Mouse (Mus musculus): ENCODE data around the gene Olfr851. TPM values are rescaled to one million over a fixed set of nuclear protein-coding genes. Genes with fewer than 3 reads are reported as not detected.

The Olfr851 gene
- not detected in 2 replicates for polyA plus RNA-seq (2012; rRNA removed)

DNA sequence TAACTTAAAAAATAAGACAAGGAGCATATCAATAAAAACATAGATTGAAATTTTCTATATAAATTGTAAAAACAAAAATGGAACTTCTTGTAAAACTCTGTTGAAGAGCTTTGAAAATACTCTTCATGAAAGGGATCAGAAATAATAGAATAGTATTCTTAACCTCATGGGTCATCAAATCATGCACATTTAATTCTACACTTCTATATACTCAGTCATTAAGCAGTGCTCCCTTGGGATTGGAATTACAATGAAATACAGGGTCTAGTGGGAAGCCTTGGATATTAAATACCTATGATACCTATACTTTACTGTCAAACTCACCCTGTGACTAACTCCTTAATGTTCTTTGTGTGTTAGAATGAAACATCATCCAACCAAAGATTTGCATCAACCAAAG lies at the start of gene Olfr851:
Olfr851 (plus strand) TSS at position 301 of the 400 bp plus-strand sequence.
- no peaks in the 10 kb centered on the region for H3K27me3 ChIP-seq (ENCODE audit: control insufficient read depth, insufficient read depth, low read length)
- DNase-seq (ENCODE audit: low read depth in 1 of 2, low spot score in 2 of 2) = no peak

DNA sequence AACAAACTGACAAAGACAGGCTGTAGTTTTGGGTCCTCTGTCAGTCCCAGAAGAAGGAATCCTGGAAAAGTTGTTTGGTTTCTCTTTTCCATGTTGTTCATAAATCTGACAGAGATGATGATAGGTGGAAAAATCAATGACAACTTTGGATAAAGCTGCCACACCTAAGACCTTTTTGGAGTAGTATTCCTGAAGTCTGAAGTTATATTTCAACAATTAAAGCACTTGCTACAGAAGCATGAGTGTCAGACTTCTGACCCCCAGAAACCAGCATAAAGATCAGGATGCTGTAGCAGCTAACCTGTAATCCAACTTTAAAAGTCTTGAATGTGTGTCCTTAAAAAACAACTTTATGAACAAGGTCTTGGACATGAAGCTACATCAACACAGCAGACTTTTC lies 14.9 kb upstream of the Olfr851 start, which contains the start of gene Olfr850:
Olfr850 (minus strand) TSS at position 101 of the 400 bp plus-strand sequence.
- Histone ChIP-seq H3K27me3 (ENCODE audit: control insufficient read depth, insufficient read depth, low read length) (no peaks in the 10 kb centered on the region), H3K27ac (ENCODE audit: insufficient read depth, low read length) (no peak within 1 kb of the TSS), H3K4me1 (ENCODE audit: control insufficient read depth, insufficient read depth, insufficient read length) (no peaks in the 10 kb centered on the region), H3K4me3 (ENCODE audit: extremely low read depth, insufficient read depth, insufficient read length) (no peak within 1 kb of the TSS), H3K36me3 (ENCODE audit: control insufficient read depth, insufficient read depth, low read length) (no peaks in the 10 kb centered on the region)
- no peak for DNase-seq (ENCODE audit: low read depth in 1 of 2, low spot score in 2 of 2)
- TF ChIP-seq CTCF (IDR thresholded peaks at IDR 0.05; ENCODE audit: extremely low read depth, insufficient read depth, insufficient read length, insufficient replicate concordance) = no peak

More for the DNA sequence above, at the start of gene Olfr851:
- TF ChIP-seq CTCF (IDR thresholded peaks at IDR 0.05; ENCODE audit: extremely low read depth, insufficient read depth, insufficient read length, insufficient replicate concordance) = no peak
- no peak for TF ChIP-seq POLR2A (IDR thresholded peaks at IDR 0.05; ENCODE audit: low read depth, low read length)
- H3K36me3 ChIP-seq (ENCODE audit: control insufficient read depth, insufficient read depth, low read length) = no peaks in the 10 kb centered on the region
- no peaks in the 10 kb centered on the region for H3K4me1 ChIP-seq (ENCODE audit: control insufficient read depth, insufficient read depth, insufficient read length)
- no peak within 1 kb of the TSS for H3K4me3 ChIP-seq (ENCODE audit: extremely low read depth, insufficient read depth, insufficient read length)
- no peak within 1 kb of the TSS for H3K27ac ChIP-seq (ENCODE audit: insufficient read depth, low read length)

GRCm38 (mm10) chr9:19540976-19541375 lies 47.9 kb downstream of the Olfr851 start, which contains the start of gene Olfr853:
Olfr853 (minus strand) TSS chr9:19541076.
- no peak for DNase-seq (ENCODE audit: low read depth in 1 of 2, low spot score in 2 of 2)
- Histone ChIP-seq H3K4me1 (ENCODE audit: control insufficient read depth, insufficient read depth, insufficient read length) (no peaks in the 10 kb centered on the region), H3K27ac (ENCODE audit: insufficient read depth, low read length) (no peak within 1 kb of the TSS), H3K27me3 (ENCODE audit: control insufficient read depth, insufficient read depth, low read length) (no peaks in the 10 kb centered on the region), H3K36me3 (ENCODE audit: control insufficient read depth, insufficient read depth, low read length) (no peaks in the 10 kb centered on the region), H3K4me3 (ENCODE audit: extremely low read depth, insufficient read depth, insufficient read length) (no peak within 1 kb of the TSS)
- WGBS = 91% methylated on average over 1 of the region's 1 CpGs
- TF ChIP-seq POLR2A (IDR thresholded peaks at IDR 0.05; ENCODE audit: low read depth, low read length) (no peak), CTCF (IDR thresholded peaks at IDR 0.05; ENCODE audit: extremely low read depth, insufficient read depth, insufficient read length, insufficient replicate concordance) (no peak)

Other genes starting within 250 kb of the Olfr851 start
- gene Olfr843, start 241.3 kb upstream of the Olfr851 start, polyA plus RNA-seq (2012; rRNA removed) = not detected in 2 replicates
- gene Olfr844, start 176.9 kb upstream of the Olfr851 start, polyA plus RNA-seq (2012; rRNA removed) = not detected in 2 replicates
- gene Olfr845, start 156.8 kb upstream of the Olfr851 start, polyA plus RNA-seq (2012; rRNA removed) = not detected in 2 replicates
- not detected in 2 replicates for gene Olfr846, start 129.3 kb upstream of the Olfr851 start, polyA plus RNA-seq (2012; rRNA removed)
- gene Olfr847, start 114.6 kb upstream of the Olfr851 start, polyA plus RNA-seq (2012; rRNA removed) = not detected in 2 replicates
- not detected in 2 replicates for gene Olfr849, start 53.0 kb upstream of the Olfr851 start, polyA plus RNA-seq (2012; rRNA removed)
- gene Olfr850, start 15.0 kb upstream of the Olfr851 start, polyA plus RNA-seq (2012; rRNA removed) = not detected in 2 replicates
- not detected in 2 replicates for gene Olfr853, start 47.8 kb downstream of the Olfr851 start, polyA plus RNA-seq (2012; rRNA removed)
- gene Olfr854, start 74.1 kb downstream of the Olfr851 start, polyA plus RNA-seq (2012; rRNA removed) = not detected in 2 replicates
- not detected in 2 replicates for gene Olfr855, start 89.3 kb downstream of the Olfr851 start, polyA plus RNA-seq (2012; rRNA removed)
- 4.9 and 5.6 TPM in 2 replicates for gene Zfp317, start 128.8 kb downstream of the Olfr851 start, polyA plus RNA-seq (2012; rRNA removed)
- not detected in 2 replicates for gene Olfr857, start 216.1 kb downstream of the Olfr851 start, polyA plus RNA-seq (2012; rRNA removed)